Mouse (Mus musculus): ENCODE results near the gene Ctdnep1.

Gene Ctdnep1

GRCm38 (mm10) chr11:69981141-69981762, at the start of gene Ctdnep1:
Gene Ctdnep1, plus strand, starts transcription at chr11:69981156.
- no peak for DNase-seq (ENCODE audit: low read depth, low spot score)

GRCm38 (mm10) chr11:69931769-69932168, 49.2 kb upstream of the Ctdnep1 start:
- DNase-seq (ENCODE audit: low read depth, low spot score): no peak

DNA sequence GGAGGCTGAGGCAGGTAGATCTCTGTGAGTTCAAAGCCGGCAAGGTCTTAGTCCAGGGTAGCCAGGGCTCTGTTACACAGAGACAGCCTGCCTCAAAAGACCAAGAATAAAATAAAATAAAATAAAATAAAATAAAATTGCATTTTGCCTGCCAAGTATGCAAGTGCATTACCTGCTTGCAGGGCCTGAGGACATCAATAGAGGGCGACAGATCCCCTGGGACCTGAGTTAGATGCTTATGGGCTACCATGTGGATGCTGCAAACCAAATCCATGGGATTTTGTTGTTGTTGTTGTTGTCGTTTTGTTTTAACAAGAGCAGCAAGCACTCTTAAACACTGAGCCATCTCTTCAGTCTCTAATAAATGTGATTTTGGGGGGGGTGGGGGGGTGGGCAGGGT, 48.7 kb upstream of the Ctdnep1 start:
- no peak for DNase-seq (ENCODE audit: low read depth, low spot score)

- no peak for DNase-seq (ENCODE audit: low read depth, low spot score)
These were observed 47.9 kb upstream of the Ctdnep1 start for GRCm38 (mm10) chr11:69933066-69933465.

- peak; percentile 93 for DNase-seq (ENCODE audit: low read depth, low spot score)
These were observed 46.8 kb upstream of the Ctdnep1 start for GRCm38 (mm10) chr11:69934169-69934568.

DNA sequence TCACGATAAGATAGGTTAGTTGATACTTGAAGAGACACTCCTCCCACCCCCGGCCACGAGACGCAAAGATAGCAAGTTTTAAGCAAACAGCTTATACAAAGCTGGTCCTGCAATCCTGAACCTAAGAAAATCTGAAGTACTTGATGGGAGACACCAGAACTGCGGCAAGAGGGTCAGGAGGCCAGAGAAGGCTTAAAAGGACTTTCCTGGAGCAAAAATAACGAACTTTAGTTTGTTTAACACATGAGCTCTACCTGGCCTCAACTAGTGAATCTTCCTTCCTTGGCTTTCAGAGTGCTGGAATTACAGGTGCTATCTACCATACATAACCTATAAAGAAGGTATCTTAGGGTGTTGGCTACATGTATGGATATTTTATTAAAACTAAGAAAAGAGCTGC, 46.3 kb upstream of the Ctdnep1 start:
- DNase-seq (ENCODE audit: low read depth, low spot score): no peak

DNA sequence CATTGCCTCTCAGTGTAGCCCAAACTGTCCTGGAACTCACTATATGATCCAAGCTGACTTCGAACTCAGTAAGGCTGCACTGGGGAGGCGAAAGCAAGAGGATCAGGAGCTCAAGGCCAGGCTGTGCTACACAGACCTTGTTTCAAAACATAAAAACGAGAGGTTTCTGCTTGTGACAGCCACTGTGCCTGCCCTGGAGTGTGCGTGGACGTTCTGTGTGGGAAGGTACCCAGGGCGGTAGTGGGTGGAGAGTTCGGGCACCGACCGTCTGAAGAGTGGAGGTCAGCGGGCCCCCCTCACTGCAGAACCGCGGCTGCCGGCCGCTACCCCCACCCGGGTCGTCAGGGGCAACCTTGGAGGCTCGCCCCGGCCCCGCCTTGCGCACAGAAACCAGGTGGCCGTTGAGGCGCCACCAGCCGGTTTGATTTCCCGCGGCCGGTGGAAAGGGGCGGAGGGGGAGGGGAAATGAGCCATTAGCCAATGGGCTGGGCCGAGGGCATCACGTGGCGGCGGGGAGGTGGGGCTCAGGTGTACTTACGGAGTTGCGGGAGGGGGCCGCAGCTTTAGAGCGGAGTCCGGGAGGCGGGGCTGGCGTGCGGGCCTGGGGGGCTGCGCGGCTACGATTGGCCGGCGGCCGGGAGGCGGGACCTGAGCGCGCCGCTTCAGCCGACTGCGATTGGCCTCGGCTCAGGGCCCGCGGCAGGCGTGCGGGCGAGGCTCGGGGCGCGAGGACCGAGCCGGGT, 45.6 kb upstream of the Ctdnep1 start, which contains the start of gene Ybx2:
Gene Ybx2, plus strand, starts transcription at position 660 of the 743 bp plus-strand sequence.
- peak; percentile 91 for DNase-seq (ENCODE audit: low read depth, low spot score)

- DNase-seq (ENCODE audit: low read depth, low spot score): no peak
These were observed 44.8 kb upstream of the Ctdnep1 start for GRCm38 (mm10) chr11:69936156-69936555.

DNA sequence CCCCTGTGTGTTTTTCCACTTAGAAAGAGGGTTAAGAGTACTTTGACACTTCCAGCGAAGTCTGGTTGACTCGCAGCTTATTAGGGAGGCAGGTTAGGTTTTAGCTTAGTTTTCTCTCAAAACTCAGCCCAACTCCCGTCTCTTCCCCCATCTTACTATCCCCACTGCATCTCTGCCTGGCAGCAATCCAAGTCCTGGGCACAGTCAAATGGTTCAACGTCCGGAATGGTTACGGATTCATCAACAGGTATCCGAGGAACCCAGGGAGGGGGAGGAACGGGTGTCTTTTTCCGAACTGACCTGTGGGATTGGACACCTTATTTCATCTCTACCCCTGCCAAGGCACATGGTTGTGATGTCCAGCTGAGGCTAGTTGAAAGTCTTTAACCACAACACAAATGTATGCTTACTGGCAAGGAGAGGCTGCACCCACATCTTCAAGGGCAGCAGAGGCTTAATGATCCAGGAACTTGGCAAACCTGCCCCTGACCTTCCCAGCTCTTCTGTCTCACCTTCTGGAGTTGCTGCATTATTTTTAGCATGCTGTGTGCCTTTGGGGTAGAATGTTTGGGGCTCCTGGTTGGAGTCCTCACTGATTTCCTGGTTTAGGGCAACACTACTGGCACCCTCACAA, 44.1 kb upstream of the Ctdnep1 start:
- DNase-seq (ENCODE audit: low read depth, low spot score): no peak

GRCm38 (mm10) chr11:69937385-69937784, 43.6 kb upstream of the Ctdnep1 start:
- DNase-seq (ENCODE audit: low read depth, low spot score): no peak

DNA sequence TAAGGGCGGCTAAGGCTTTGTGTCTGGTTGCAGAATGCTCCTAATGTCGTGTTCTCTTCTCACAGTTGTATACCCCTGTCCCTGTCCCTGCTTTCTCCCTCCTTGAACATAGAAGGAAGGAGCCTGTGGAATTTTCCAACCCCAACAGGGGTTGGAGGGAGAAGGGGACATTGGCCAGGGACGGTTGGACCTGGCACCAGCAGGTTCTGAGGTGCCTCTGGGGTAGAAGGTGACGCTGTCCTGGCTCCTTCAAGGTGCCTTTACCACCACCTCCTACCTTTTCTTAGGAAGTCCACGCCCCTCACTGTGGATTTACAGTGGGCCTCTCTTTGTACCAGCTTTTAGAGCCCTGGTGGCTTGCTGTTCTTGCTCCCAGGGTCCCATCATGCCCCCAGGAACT, 43.1 kb upstream of the Ctdnep1 start:
- no peak for DNase-seq (ENCODE audit: low read depth, low spot score)

- no peak for DNase-seq (ENCODE audit: low read depth, low spot score)
These were observed 42.5 kb upstream of the Ctdnep1 start for GRCm38 (mm10) chr11:69938401-69938979.

DNA sequence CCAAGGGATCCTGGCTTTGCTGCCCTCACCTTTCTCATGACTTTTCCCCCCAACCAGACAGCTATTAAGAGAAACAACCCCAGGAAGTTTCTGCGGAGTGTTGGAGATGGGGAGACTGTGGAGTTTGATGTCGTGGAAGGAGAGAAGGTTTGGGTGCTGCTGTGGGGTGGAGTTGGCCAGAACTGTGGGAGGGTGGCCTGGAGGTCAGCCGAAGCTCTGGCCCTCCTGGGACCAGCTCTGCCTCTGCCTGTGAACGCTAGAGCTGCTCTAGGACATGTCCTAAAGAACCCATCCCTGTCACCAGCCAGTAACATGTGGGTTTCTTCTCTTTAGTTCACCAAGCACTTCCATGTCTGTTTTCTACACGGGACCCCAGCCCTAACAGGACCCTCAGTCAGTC, 41.8 kb upstream of the Ctdnep1 start:
- no peak for DNase-seq (ENCODE audit: low read depth, low spot score)

DNA sequence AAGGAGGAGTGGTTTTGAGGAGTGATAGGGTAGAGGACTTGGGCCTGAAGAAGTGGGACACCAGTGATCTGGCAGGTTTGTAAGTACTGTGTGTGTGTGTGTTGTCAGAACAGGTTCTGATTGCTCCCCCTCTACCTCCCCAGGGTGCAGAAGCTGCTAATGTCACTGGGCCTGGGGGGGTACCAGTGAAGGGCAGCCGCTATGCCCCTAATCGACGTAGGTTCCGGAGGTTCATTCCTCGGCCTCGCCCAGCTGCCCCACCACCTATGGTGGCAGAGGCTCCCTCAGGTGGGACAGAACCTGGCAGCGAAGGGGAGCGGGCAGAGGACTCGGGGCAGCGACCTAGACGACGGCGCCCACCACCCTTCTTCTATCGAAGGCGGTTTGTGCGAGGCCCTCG, 41.2 kb upstream of the Ctdnep1 start:
- no peak for DNase-seq (ENCODE audit: low read depth, low spot score)

- DNase-seq (ENCODE audit: low read depth, low spot score): no peak
These were observed 40.0 kb upstream of the Ctdnep1 start for GRCm38 (mm10) chr11:69940962-69941361.

- no peak for DNase-seq (ENCODE audit: low read depth, low spot score)
These were observed 35.7 kb upstream of the Ctdnep1 start for GRCm38 (mm10) chr11:69945216-69945615.

DNA sequence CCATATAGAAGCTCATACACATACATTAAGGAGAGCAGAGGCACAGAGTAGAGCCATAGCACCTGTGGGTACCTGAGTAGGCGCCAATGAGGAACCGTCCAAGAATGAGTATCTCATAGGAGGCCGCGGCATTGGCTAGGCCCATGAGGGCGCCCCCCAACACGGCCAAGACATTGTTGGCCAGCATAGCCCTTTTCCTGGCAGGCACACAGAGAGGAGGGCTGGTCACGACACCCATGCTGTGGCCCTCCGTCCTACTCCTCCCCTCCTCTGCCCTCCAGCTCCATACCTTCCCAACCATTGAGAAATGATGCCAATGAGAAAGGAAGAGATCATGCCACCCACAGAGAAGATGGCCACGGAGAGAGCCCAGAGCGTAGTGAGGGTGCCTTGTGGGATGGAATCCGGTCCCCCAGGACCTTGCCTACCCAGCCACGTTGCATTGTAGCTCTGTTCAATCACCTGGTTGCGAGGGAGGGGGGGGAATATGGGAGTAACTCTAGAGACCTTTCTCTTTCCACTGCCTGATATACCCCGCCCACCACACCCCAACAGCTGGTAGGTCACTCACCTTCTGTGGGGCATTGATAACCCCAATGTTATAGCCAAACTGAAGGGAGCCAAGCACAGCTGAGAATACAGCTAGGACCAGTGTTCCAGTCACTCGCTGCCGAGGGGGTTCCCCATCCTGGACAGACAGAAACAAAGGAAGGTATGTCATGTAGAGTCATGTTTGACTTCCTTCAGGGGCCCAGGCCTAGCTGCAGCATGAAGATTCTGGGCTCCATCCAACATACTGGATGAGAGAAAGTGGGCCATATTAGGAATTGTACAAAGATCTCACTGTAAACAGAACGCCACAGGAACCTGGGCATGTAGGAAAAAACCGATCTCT, 34.7 kb upstream of the Ctdnep1 start:
- DNase-seq (ENCODE audit: low read depth, low spot score): no peak

DNA sequence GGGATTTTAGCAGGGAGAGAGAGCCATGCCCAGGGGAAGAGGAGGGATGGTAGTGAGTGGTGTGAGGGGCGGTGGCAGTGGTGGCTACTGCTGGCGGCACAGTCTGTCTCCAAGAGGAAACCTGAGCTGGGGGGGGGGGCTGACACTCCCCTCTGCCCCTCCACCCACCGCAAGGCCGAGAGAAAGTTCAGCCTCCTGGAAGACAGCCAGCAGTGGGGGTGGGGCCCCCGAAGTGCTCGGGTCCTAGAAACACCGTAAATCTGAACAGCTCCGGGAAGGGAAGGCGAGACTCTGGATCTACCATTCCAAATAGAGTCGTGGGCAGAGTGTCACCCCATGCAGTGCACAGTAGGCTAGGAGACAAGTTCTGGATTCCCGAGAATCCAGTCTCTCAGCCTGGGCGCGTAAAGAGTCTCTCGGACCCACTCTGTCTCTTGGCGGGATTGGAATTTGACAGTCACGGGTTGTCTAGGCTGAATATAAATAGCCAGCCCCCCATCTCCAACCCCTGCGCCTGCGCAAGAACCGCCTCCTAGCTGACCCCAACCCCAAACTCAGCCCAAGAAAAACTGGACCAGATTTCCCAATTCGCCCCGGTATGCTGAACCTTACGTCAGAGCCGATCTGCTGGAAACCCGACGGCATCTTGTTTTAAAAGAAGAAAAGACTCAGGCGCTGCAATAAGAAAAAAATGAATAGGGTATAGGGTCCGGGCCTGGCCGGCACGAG, 33.5 kb upstream of the Ctdnep1 start:
- DNase-seq (ENCODE audit: low read depth, low spot score): peak; percentile 77

DNA sequence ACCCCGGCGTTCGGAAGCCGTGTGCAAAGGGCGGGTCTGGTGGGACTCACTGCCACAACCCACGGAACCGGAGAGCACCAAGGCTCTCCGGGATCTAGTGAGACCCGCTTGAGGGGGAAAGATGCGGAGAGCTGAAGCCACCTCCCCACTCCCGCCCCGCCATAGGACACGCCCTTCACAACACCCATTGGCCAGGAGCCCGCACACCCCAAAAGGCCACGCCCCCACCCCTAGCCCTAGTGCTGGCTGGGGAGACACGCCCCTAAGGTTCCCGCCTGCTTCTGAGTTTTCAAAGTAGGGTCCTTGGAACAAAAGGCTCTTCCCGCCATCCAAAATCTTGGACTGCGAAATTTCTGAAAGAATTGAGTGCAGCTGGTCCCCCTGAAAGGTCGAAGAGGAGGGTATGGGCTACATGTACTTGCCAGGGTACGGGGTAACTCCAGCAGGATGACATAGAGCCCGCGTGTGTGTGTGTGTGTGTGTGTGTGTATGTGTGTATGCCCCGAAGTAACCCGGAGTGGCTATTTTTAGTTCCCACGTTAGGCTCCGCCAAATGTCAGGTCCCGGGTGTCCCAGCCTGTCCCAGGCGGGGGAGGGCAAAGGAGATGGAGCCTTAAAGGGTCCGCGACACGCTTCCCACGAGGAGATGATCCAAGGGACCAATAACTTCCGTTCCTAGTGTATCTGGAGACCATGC, 32.7 kb upstream of the Ctdnep1 start, which contains the start of gene Slc2a4:
Gene Slc2a4, minus strand, starts transcription at position 123 of the 697 bp plus-strand sequence.
- DNase-seq (ENCODE audit: low read depth, low spot score): peak; percentile 97

GRCm38 (mm10) chr11:69948763-69949150, 32.2 kb upstream of the Ctdnep1 start:
- peak; percentile 93 for DNase-seq (ENCODE audit: low read depth, low spot score)
